ENCODE assay signal across 10 mouse cellular contexts in genomic region chr19:55955126-55955525, GRCm38 (mm10).
"Had no signal": no experiment of that assay in that cellular context is flagged by ENCODE, and none has a peak within 500 bp of the region (broad histone marks: within the 10 kb centered on the region; RNA-seq: fewer than 3 reads in every experiment).

No protein-coding gene starts in this region.

- DNase-seq: lung, adult 2 months; lung, postnatal 14 days; lung, postnatal 36 days; right cerebral cortex, postnatal 14 days; thymus, adult 2 months; thymus, postnatal 25 days; thymus, postnatal 4 days had no signal

- ATAC-seq: lung, postnatal 0 days; midbrain, embryonic 13.5 days; midbrain, embryonic 15.5 days had no signal
